Mouse (Mus musculus): ENCODE data around the gene Ccdc27.

Gene Ccdc27

DNA sequence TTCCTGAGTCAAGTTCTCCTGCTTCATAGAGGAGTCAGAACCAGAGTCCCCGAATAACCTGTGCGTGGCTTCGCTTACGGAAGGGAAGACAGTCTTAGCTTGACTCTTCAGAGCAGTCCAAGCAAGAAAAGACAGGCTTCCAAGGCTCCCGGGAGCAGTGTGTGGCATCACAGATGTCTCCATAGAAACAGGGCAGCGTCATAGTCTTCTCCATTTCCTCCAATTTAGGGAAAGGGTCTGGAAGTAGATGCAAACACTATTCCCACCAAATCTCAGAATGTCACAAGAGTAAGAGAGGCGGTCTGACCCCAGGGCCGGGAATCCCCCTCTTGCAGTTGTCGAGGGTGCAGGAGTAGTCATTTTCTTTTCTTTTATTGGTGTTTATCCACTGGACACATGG, at the start of gene Ccdc27:
TSS of gene Ccdc27 (minus strand) at position 101 of the 400 bp plus-strand sequence.
- DNase-seq, result no peak

- DNase-seq, result no peak
Measured at GRCm38 (mm10) chr4:154091356-154091755, 48.9 kb upstream of the Ccdc27 start.

GRCm38 (mm10) chr4:154089205-154089604, 46.7 kb upstream of the Ccdc27 start:
- DNase-seq, result no peak

DNA sequence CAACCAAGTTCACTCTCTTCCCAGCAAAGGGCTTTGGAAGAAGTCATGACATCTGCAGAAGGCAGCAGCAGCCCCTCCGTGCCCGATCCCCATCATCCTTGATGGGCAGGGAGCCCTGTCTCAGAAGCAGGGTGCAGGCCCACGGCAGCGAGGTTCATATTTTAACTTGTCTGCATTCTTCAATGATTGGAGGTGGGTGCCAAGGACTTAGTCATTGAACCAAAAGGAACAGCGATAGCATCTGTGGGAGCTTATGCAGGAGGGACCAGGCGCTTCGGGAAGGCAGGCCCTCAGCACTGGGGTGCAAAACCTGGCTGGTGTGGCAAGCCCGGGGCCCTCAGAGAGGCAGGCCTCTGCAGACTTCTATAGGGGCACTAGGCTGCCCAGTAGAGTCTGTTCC, 44.0 kb upstream of the Ccdc27 start:
- DNase-seq, result no peak

DNA sequence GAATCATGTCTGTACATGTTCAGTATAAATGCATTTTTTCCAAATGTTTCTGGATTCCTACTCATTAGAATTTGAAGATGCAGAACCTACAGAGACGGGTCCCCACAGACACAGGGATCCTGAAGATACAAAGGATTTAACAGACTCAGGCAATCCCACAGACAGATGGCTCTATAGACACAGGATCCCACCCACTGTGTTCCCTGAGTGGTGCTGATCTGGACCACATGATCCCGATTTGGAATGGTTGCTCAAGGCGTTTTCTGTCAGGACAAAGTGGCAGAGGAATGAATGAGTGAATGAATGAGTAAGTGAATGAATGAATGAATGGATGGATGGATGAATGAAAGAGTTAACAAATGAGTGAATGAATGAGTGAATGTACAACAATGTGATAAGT, 43.4 kb upstream of the Ccdc27 start:
- DNase-seq, result no peak

DNA sequence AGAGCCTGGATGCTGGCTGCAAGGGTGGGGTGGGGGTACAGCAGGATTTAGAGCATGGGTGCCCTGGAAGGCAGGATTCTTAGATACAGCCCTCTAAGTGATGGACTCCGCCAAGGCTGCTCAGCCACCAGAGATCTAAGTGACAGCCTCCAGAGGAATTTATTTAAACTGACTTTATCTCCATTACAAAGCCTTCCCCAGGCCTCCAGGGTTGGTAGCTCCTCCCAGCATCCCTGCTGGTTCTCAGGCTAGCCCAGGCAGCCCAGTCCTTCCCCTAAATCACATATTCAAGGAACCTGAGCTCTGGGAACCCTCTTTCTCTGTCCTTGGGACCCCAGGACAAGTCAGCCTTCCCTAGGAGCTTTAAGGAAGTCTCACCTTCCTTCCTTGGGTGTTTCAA, 39.5 kb upstream of the Ccdc27 start:
- DNase-seq, result no peak

DNA sequence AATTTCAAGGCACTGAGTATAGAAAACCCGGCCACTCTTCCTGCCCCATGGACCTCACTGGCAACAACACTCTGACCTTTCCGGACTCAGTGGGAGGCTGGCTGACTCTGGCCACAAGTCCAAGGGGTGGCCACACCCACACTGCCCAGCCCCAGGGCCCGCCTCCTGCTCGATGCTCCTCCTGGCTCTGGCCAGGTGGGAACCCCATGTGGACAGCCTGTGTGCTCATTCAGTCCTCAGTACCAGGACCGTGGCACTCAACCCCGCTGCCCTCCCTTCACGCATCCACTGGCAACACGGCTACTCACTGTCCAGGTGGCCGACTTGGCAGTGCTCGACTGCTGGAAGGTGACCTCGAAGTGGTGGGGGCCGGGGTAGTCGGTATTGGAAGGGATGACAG, 38.5 kb upstream of the Ccdc27 start:
- no peak for DNase-seq

DNA sequence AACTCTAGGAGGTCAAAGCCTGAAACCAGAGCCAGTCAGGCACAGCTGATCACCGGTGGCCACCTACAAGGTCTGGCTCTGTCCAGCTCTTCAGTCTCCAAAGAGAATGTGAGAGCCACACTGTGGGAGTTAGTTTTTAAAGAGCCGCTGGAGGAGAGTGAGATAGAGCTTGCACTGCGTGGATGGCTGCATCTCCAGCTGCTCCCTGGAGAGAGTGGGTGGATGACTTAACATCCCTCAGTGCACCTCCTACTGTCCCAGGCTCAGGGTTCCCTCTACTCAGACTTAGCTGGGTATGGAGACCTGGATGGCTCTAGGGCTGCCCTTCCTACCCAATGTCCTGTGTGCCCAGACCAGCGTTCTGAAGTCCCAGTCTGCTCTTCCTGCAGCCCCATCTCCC, 37.7 kb upstream of the Ccdc27 start:
- DNase-seq, result no peak

- no peak for DNase-seq
Measured at GRCm38 (mm10) chr4:154071941-154072340, 29.5 kb upstream of the Ccdc27 start.

DNA sequence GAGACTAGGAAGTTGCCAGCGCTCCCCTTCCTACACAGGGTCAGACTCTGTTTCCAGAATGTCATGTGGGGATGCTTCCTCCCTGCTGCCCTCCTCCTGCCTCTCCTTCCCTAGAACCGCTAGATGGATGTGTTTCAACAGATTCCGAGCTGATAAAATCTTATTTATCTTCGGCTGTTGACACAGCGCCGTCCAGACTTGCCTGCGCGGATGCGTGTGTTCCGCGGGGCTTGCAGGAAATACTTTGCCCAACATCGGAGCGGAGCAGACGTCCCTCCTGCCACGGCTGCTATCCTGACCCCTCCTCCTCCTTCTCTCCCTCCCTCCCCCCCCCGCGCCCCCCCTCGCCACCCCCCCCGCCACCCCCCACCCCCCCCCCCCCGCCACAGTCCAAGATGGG, 29.0 kb upstream of the Ccdc27 start:
- DNase-seq, result no peak

GRCm38 (mm10) chr4:154070896-154071295, 28.4 kb upstream of the Ccdc27 start:
- peak in 1 of 2 experiments; percentile 30 for DNase-seq

DNA sequence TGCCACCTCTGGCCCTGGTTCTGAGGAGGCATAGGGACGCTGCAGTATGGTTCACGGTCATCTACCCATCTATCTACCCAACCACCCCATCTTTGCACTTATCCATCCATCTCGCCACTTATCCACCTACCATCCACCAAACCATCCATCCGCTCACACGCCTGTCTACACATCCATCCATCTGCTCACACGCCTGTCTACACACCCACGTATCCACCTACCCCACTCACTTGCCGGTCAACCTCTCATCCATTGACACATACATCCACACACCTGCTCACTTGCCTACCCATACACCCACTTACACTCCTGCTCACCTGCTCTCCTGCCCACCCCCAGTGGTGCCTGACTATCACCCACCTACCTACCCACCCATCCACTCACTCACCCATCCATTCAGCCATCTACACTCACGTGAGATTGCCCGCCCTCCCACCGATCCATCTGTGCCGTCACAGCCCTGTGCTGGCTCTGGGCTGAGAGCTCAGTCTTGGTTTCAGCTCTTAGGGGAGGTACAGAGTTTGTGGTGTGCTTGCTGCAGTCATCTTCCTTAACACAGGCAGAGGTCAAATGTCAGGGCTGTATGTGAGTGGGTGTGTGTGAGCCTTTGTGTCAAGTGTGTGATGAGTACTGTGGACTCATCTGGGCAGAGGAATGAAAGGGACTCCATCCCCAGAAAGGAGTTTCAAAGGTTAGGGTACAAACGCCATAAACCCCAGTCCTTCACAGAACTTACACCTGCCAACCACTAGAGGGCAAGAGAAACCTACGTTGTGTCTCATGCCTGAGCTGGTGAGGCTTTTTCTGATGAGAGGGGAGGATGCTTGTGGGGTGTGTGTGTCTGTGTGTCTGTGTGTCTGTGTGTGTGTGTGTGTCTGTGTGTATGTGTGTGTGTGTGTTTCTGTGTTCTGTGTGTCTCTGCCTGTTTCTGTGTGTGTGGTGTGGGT, 22.6 kb upstream of the Ccdc27 start:
- DNase-seq, result no peak

- no peak for DNase-seq
Measured at GRCm38 (mm10) chr4:154057696-154058095, 15.2 kb upstream of the Ccdc27 start.

- DNase-seq, result no peak
Measured at GRCm38 (mm10) chr4:154056661-154057060, 14.2 kb upstream of the Ccdc27 start.

GRCm38 (mm10) chr4:154056046-154056445, 13.6 kb upstream of the Ccdc27 start:
- DNase-seq, result no peak

DNA sequence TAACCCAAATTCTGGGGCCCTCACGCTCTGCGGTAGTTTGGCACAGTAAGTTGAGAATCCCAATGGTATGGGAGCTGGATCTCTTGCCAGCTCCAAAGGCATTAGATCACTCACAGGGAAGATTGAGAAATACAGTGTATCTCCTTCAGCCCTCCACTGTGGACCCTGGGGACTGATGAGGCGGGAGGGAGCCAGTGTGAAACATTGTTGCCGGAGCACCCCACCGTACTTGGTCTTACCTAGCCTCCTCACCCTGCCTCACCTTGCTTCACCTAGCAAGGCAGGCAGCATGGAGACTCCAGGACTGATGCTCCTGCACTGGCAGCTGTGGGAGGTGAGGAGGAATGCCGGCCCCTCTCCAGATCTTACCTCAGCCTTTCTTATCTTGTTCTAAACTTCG, 13.0 kb upstream of the Ccdc27 start:
- DNase-seq, result no peak

- no peak for DNase-seq
Measured at GRCm38 (mm10) chr4:154053065-154053464, 10.6 kb upstream of the Ccdc27 start.

DNA sequence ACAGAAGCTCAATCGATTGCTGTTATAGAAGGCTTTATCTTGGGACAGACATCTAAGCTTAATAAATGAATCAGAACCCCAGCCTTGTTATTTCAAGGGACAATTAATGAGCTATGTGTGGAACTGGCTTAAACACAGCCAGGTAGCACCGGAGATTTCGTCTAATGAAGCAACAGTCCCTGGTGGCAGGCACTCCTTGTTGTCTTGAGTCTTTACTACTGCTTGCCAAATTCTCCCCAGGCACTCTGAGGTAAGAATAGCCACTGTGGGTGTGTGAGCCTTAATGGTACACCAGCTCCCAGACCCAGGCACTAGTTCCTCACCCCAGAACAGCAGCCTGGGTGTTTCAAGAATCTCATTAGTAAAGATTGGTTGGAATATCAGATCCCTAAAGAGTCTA, 8.9 kb upstream of the Ccdc27 start:
- DNase-seq, result no peak

DNA sequence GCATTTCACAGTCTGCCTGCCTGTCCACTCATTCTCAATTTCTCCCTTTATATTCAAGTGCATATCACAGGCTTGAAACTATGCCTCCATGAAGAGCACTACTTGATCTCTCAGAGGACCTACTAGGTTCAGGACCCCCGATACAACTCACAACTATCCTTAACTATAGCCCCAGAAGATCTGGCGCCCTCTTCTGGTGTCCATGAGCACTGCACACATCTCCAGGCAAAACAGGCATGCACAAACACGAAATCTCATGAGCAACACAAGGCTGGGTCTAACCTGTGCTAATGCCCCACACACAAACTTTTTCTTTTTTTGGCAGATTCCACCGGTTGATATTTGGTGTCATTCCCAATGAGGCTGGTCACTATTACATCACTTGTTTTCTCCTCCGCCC, 3.4 kb upstream of the Ccdc27 start:
- no peak for DNase-seq

- DNase-seq, result no peak
Measured at GRCm38 (mm10) chr4:154037123-154037522, 5.4 kb downstream of the Ccdc27 start.

GRCm38 (mm10) chr4:154028646-154029045, 13.8 kb downstream of the Ccdc27 start:
- DNase-seq, result no peak

- no peak for DNase-seq
Measured at GRCm38 (mm10) chr4:154028066-154028465, 14.4 kb downstream of the Ccdc27 start.

DNA sequence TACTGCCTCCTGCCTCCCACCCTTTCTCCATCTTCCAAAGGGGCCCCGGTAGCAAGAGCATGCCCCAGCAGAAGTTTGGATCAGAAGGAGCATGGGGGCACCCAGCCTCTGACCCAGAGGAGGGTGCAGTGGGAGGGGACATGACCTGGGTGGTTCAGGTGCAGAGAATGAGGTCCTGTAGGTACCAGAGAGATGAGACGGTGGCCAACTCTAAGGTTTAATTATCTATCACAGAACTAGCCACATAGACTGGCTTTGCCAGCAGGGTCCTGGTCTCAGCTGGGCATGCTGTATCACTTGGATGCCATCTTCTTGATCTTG, 16.1 kb downstream of the Ccdc27 start:
- no peak for DNase-seq

DNA sequence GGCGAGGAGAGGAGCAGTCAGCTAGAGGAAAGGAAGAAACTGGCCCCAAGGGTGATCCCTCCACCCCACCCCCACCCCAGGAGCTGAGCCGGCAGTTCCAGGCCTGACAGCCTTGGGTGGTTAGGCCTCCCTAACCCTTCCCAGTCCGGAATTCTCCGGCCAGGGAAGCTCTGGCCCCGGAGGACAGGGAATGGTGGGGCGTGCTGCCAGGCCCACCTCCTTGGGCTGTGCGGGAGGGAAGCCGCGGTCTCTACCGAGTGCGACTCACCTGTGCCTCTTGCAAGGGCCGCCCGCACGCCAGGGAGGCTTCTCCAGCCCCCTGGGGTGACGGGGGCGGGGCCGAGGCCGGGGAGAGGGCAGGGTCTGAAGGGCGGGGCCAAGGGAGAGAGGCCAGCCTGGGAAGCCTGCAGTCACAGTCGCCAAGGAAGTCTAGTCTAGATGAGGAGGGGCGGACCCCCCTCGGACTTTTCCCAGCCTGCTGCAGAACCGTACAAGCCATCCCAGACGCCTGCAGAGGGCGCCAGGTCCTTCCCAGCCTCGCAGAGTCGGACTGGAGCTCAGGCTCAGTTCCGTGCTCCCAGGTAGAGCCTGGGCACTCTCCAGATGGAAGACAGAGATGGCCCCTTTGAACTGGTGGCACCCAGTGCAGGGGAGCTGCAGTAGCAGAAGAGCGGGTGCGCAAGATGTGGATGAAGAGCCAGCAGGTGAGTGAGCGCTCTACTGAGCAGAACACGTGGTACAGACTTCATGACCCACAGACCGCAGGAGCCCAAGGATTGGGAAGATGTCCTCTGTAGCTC, 16.6 kb downstream of the Ccdc27 start, which contains the start of gene Smim1:
TSS of gene Smim1 (minus strand) at position 590 of the 800 bp plus-strand sequence.
- peak; percentile 85 to 92 for DNase-seq
